Mouse (Mus musculus): ENCODE measurements around the gene Supt4a. TPM values are rescaled to one million over a fixed set of nuclear protein-coding genes. Genes with fewer than 3 reads are reported as not detected.

Supt4a gene
- polyA plus RNA-seq, 1 experiment from 2014 or later, result 124 TPM

DNA sequence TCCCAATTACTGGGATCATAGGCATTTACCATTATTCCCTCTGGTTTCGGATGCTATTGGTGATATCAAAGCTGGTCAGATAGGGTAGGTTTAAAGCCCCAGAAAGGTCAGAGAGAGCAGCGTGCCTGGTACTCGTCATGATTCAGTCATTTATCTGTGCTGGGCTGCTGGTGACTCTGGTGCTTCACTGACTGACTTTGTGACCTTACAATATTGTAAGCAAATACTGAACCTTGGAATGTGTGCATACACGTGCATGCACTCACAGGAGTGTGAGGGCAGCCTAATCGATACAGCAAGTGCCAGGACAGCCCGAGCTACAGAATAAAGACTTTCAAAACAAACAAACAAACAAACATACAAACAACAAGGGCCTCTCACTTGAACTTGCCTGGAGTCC is 1.7 kb upstream of the Supt4a start:
- ATAC-seq (ENCODE audit: insufficient number of reproducible peaks, insufficient read depth, low FRiP score, low read depth), result no peak
- H3K9ac ChIP-seq (ENCODE audit: low read length), result no peak overlapping the region
- H3K4me2 ChIP-seq (ENCODE audit: low read length), result peak overlapping the region; percentile 98; the same call in 1 of the 2 replicates
- H3K9me3 ChIP-seq (ENCODE audit: control insufficient read depth, low read length), result no peaks in the 10 kb centered on the region
- peaks cover 16% of the 10 kb centered on the region for H3K36me3 ChIP-seq (ENCODE audit: control insufficient read depth, insufficient read depth, low read length)
- H3K4me1 ChIP-seq (ENCODE audit: control insufficient read depth in 2 of 2, insufficient read depth in 2 of 2, low read length in 2 of 2), result peaks cover 7 to 14% of the 10 kb centered on the region in 2 experiments
- peak overlapping the region in 1 of 2 experiments; percentile 70; a peak in 1 of 4 replicates for H3K27ac ChIP-seq (replicated peaks in 1 of 2; ENCODE audit: control insufficient read depth in 1 of 2, insufficient read depth in 1 of 2, low read depth in 2 of 2, low read length in 2 of 2)
- H3K27me3 ChIP-seq (ENCODE audit: control insufficient read depth, insufficient read depth, low read length), result no peaks in the 10 kb centered on the region
- WGBS, result 62% methylated on average over 6 of the region's 6 CpGs
- no peak overlapping the region for H3K4me3 ChIP-seq (ENCODE audit: control insufficient read depth in 1 of 2, insufficient read depth in 1 of 2, low read depth in 1 of 2, low read length in 2 of 2)

GRCm38 (mm10) chr11:87736647-87737134 is 661 bp upstream of the Supt4a start:
- ATAC-seq (ENCODE audit: insufficient number of reproducible peaks, insufficient read depth, low FRiP score, low read depth), result peak; percentile 52; the same call in 1 of the 2 replicates

DNA sequence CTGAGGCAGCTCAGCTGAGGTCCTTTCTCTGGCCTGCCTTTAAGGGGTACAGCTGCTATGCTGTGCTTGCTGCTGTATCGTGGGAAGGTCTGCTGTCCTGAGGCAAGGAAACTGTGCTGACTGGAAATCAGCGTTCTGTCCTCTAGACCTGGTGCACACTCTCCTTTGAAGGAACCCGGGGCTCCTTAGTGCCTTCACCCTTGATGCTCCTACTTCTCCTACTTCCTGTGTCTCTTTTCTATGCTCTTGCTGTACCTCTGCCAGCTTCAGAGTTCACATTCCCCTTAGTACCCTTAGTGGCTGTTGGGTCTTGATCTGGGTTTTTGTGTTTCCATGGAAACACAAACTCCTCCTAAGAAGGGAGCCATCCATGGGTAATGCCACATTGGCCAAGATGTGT is 6.3 kb downstream of the Supt4a start:
- no peak for ATAC-seq (ENCODE audit: insufficient number of reproducible peaks, insufficient read depth, low FRiP score, low read depth)
- H3K9ac ChIP-seq (ENCODE audit: low read length), result no peak overlapping the region
- H3K4me2 ChIP-seq (ENCODE audit: low read length), result no peak overlapping the region
- H3K27ac ChIP-seq (replicated peaks in 1 of 2; ENCODE audit: control insufficient read depth in 1 of 2, insufficient read depth in 1 of 2, low read depth in 2 of 2, low read length in 2 of 2), result no peak overlapping the region
- 93% methylated on average over 3 of the region's 3 CpGs for WGBS
- no peaks in the 10 kb centered on the region for H3K9me3 ChIP-seq (ENCODE audit: control insufficient read depth, low read length)
- peaks cover 62% of the 10 kb centered on the region for H3K36me3 ChIP-seq (ENCODE audit: control insufficient read depth, insufficient read depth, low read length)
- no peaks in the 10 kb centered on the region for H3K4me1 ChIP-seq (ENCODE audit: control insufficient read depth in 2 of 2, insufficient read depth in 2 of 2, low read length in 2 of 2)
- no peaks in the 10 kb centered on the region for H3K27me3 ChIP-seq (ENCODE audit: control insufficient read depth, insufficient read depth, low read length)
- H3K4me3 ChIP-seq (ENCODE audit: control insufficient read depth in 1 of 2, insufficient read depth in 1 of 2, low read depth in 1 of 2, low read length in 2 of 2), result no peak overlapping the region

More at GRCm38 (mm10) chr11:87736647-87737134, 661 bp upstream of the Supt4a start:
- Histone ChIP-seq H3K4me1 (ENCODE audit: control insufficient read depth in 2 of 2, insufficient read depth in 2 of 2, low read length in 2 of 2) (peaks cover 7 to 14% of the 10 kb centered on the region in 2 experiments), H3K27ac (replicated peaks in 1 of 2; ENCODE audit: control insufficient read depth in 1 of 2, insufficient read depth in 1 of 2, low read depth in 2 of 2, low read length in 2 of 2) (peak overlapping the region; percentile 70 to 87), H3K9me3 (ENCODE audit: control insufficient read depth, low read length) (no peaks in the 10 kb centered on the region), H3K36me3 (ENCODE audit: control insufficient read depth, insufficient read depth, low read length) (peaks cover 26% of the 10 kb centered on the region), H3K9ac (ENCODE audit: low read length) (peak overlapping the region; percentile 70), H3K27me3 (ENCODE audit: control insufficient read depth, insufficient read depth, low read length) (no peaks in the 10 kb centered on the region), H3K4me3 (ENCODE audit: control insufficient read depth in 1 of 2, insufficient read depth in 1 of 2, low read depth in 1 of 2, low read length in 2 of 2) (peak overlapping the region; percentile 85 to 89), H3K4me2 (ENCODE audit: low read length) (peak overlapping the region; percentile 98)
- 2% methylated on average over 31 of the region's 31 CpGs for WGBS

DNA sequence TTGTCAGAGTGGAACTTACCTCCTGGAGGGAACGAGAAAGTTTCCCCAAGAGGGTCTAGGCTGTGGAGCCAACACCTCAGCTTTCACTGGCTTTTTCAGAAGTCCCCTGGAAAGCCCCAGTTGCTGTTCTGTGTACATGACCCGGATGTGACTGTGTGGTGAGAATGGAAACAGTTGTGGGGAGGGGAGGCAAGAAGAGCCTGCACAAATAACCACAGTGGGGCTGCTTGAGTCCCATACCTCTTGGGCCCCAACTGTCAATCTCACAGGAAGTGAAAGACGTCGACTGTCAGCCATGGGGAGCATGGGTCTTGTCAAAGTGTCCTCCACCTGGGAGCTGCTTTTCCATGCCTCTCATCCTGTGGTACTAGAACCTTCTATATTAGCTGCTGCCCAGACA is 7.6 kb downstream of the Supt4a start:
- Histone ChIP-seq H3K27ac (replicated peaks in 1 of 2; ENCODE audit: control insufficient read depth in 1 of 2, insufficient read depth in 1 of 2, low read depth in 2 of 2, low read length in 2 of 2) (no peak overlapping the region), H3K4me3 (ENCODE audit: control insufficient read depth in 1 of 2, insufficient read depth in 1 of 2, low read depth in 1 of 2, low read length in 2 of 2) (no peak overlapping the region), H3K36me3 (ENCODE audit: control insufficient read depth, insufficient read depth, low read length) (peaks cover 53% of the 10 kb centered on the region), H3K27me3 (ENCODE audit: control insufficient read depth, insufficient read depth, low read length) (no peaks in the 10 kb centered on the region), H3K9ac (ENCODE audit: low read length) (no peak overlapping the region), H3K4me2 (ENCODE audit: low read length) (no peak overlapping the region), H3K9me3 (ENCODE audit: control insufficient read depth, low read length) (no peaks in the 10 kb centered on the region), H3K4me1 (ENCODE audit: control insufficient read depth in 2 of 2, insufficient read depth in 2 of 2, low read length in 2 of 2) (no peaks in the 10 kb centered on the region)
- ATAC-seq (ENCODE audit: insufficient number of reproducible peaks, insufficient read depth, low FRiP score, low read depth), result no peak
- 69% methylated on average over 4 of the region's 4 CpGs for WGBS

GRCm38 (mm10) chr11:87745632-87746555 is 8.5 kb downstream of the Supt4a start:
- Histone ChIP-seq H3K4me2 (ENCODE audit: low read length) (no peak overlapping the region), H3K4me3 (ENCODE audit: control insufficient read depth in 1 of 2, insufficient read depth in 1 of 2, low read depth in 1 of 2, low read length in 2 of 2) (no peak overlapping the region), H3K27ac (replicated peaks in 1 of 2; ENCODE audit: control insufficient read depth in 1 of 2, insufficient read depth in 1 of 2, low read depth in 2 of 2, low read length in 2 of 2) (no peak overlapping the region), H3K4me1 (ENCODE audit: control insufficient read depth in 2 of 2, insufficient read depth in 2 of 2, low read length in 2 of 2) (no peaks in the 10 kb centered on the region), H3K27me3 (ENCODE audit: control insufficient read depth, insufficient read depth, low read length) (no peaks in the 10 kb centered on the region), H3K36me3 (ENCODE audit: control insufficient read depth, insufficient read depth, low read length) (peaks cover 44% of the 10 kb centered on the region), H3K9ac (ENCODE audit: low read length) (no peak overlapping the region), H3K9me3 (ENCODE audit: control insufficient read depth, low read length) (no peaks in the 10 kb centered on the region)
- ATAC-seq (ENCODE audit: insufficient number of reproducible peaks, insufficient read depth, low FRiP score, low read depth), result no peak
- 70% methylated on average over 9 of the region's 9 CpGs for WGBS

GRCm38 (mm10) chr11:87747312-87747711 is 10.0 kb downstream of the Supt4a start:
- H3K9ac ChIP-seq (ENCODE audit: low read length), result no peak overlapping the region
- peaks cover 30% of the 10 kb centered on the region for H3K36me3 ChIP-seq (ENCODE audit: control insufficient read depth, insufficient read depth, low read length)
- no peaks in the 10 kb centered on the region for H3K9me3 ChIP-seq (ENCODE audit: control insufficient read depth, low read length)
- no peaks in the 10 kb centered on the region for H3K4me1 ChIP-seq (ENCODE audit: control insufficient read depth in 2 of 2, insufficient read depth in 2 of 2, low read length in 2 of 2)
- H3K4me3 ChIP-seq (ENCODE audit: control insufficient read depth in 1 of 2, insufficient read depth in 1 of 2, low read depth in 1 of 2, low read length in 2 of 2), result no peak overlapping the region
- H3K4me2 ChIP-seq (ENCODE audit: low read length), result no peak overlapping the region
- WGBS, result 92% methylated on average over 5 of the region's 5 CpGs
- no peak for ATAC-seq (ENCODE audit: insufficient number of reproducible peaks, insufficient read depth, low FRiP score, low read depth)
- H3K27ac ChIP-seq (replicated peaks in 1 of 2; ENCODE audit: control insufficient read depth in 1 of 2, insufficient read depth in 1 of 2, low read depth in 2 of 2, low read length in 2 of 2), result no peak overlapping the region
- no peaks in the 10 kb centered on the region for H3K27me3 ChIP-seq (ENCODE audit: control insufficient read depth, insufficient read depth, low read length)

DNA sequence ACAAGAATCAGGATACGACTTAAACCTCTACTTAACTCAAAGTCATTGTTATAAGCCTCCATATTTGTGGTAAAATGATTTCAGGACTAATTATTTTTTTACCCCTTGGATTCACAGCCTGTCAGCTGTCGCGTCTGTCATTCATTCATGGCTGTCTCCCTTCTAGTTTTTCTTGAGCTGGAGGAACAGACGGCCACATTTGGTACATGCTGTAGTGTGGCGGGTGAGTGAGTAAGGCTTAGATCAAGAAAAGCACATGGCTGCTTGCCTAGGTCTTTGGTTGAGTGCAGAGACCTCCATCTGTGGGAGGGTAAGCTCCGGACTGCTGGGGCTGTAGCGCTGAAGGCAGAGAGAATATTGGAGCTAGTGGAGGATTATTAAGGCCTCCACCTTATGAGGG is 10.4 kb downstream of the Supt4a start:
- Histone ChIP-seq H3K36me3 (ENCODE audit: control insufficient read depth, insufficient read depth, low read length) (peaks cover 26% of the 10 kb centered on the region), H3K27me3 (ENCODE audit: control insufficient read depth, insufficient read depth, low read length) (no peaks in the 10 kb centered on the region), H3K4me3 (ENCODE audit: control insufficient read depth in 1 of 2, insufficient read depth in 1 of 2, low read depth in 1 of 2, low read length in 2 of 2) (no peak overlapping the region), H3K4me2 (ENCODE audit: low read length) (no peak overlapping the region), H3K4me1 (ENCODE audit: control insufficient read depth in 2 of 2, insufficient read depth in 2 of 2, low read length in 2 of 2) (no peaks in the 10 kb centered on the region), H3K9me3 (ENCODE audit: control insufficient read depth, low read length) (no peaks in the 10 kb centered on the region), H3K27ac (replicated peaks in 1 of 2; ENCODE audit: control insufficient read depth in 1 of 2, insufficient read depth in 1 of 2, low read depth in 2 of 2, low read length in 2 of 2) (no peak overlapping the region), H3K9ac (ENCODE audit: low read length) (no peak overlapping the region)
- no peak for ATAC-seq (ENCODE audit: insufficient number of reproducible peaks, insufficient read depth, low FRiP score, low read depth)
- 83% methylated on average over 7 of the region's 7 CpGs for WGBS
